Mouse (Mus musculus) adrenal gland, adult 18-20 months (tissue): Measurements from ENCODE around the gene Naa38. TPM values are rescaled to one million over a fixed set of nuclear protein-coding genes. Genes with fewer than 3 reads are reported as not detected.

Source experiments
- DNase-seq, 2 experiments: peaks; one replicate each; pipeline ENCODE4 v3.0.0; 2021 to 2022; ENCODE audit warnings: low spot score in 2 of 2
- long read RNA-seq, 2 experiments: library from polyadenylated mRNA; stranded (forward); transcript quantifications; one replicate each; pipeline ENCODE4 v2.0.0; 2021
- total RNA-seq, 2 experiments: library from RNA; stranded (reverse); gene quantifications; 1 replicate in 1 of 2; 2 replicates in 1 of 2; pipeline ENCODE4 v1.2.3; 2021

The Naa38 gene
- total RNA-seq: 100 to 1,000 TPM; 139 to 162 TPM
- long read RNA-seq, experiment 1, transcript Naa38-204 (3 exons, 671 nt): major isoform, 15 of 19 reads
- long read RNA-seq, experiment 1, partial matches to known transcripts: 0 of 19 reads
- long read RNA-seq, experiment 1, other reads (novel, unspliced or antisense): 0 of 19 reads
- long read RNA-seq, experiment 2, transcript Naa38-204 (3 exons, 671 nt): major isoform, 48 of 78 reads
- long read RNA-seq, experiment 2, transcript Naa38-202 (2 exons, 404 nt): minor isoform, 28 of 78 reads
- long read RNA-seq, experiment 2, partial matches to known transcripts: 0 of 78 reads
- long read RNA-seq, experiment 2, other reads (novel, unspliced or antisense): 2 of 78 reads

DNA sequence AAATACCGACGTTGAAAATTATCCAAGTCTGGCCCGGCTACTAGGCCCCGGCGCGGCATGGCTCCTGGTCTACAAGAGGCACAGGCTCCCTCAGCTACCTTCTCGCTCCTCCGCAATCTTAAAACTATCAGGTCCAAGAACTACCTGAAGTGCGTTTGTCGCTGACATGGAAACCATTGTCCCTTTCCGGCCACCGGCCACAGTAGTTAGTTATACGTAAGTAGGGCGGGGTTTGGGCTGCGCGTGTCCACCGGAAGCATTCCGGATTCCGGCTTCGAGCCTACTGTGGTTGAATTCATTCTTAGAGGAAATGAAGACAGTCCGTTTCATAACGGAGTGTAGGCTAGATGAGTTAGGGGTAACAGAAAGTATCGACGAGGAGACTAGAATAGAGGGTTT is at the start of gene Naa38, which contains the start of gene Cyb5d1:
Gene Naa38, plus strand, starts transcription at position 253 of the 399 bp plus-strand sequence.
Gene Cyb5d1, minus strand, starts transcription at position 397 of the 399 bp plus-strand sequence.
- DNase-seq: peak; percentile 85 to 87

DNA sequence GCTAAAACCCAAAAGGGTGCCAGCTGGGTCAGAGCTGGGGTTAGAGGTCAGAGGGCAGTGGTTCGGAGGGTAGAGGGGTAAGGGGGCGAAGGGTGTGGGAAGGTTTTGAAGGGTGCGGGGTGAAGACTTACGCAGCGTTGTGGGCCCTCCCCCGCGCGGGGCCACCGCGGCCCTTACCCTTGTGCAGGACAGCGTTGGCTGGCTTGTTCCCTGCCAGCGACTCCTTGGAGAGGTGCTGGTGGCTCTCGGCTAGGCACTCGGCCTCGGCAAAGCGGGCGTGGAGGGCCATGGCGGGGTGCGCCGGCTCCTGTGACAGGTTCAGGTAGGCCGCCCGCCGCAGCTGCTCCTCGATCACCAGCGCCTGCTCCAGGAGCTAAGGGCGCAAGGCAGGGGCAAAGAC is 48.8 kb upstream of the Naa38 start:
- DNase-seq: no peak

DNA sequence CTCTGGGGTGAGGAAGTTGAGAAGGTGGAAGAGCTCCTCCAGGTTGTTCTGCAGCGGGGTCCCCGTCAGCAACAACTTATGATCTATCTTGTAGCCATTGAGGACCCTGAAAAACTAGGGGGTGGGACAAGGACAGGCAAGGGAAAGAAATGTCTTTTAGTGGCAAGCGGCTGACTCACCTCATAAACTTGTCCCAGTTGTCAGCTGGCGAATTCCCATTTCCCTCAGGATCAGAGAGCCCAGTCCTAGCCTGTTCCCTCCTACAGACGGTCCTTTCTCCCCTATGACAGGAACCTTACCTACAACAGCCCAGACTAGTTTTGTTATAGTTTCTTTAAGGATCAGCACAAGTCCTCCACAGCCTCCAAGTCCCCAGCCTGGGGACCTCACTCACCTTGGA is 38.7 kb upstream of the Naa38 start:
- no peak for DNase-seq

DNA sequence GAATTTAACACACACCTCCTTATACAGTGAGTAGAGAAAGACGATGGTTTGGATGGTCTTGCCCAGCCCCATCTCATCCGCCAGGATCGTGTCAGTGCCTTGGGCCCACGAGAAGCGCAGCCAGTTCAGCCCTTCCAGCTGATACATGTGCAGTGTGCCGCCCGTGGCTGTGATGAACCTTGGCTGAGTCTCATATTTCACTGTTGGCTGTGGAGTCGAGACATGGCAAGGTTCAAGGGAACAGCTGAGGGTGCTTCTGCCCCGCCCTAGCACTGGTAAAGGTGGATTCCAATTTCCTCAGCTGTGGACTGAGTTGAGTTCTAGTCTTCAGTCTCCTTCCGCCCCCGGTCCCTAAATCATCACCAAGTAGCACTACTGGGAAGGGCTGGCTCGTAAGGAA is 37.6 kb upstream of the Naa38 start:
- no peak for DNase-seq

DNA sequence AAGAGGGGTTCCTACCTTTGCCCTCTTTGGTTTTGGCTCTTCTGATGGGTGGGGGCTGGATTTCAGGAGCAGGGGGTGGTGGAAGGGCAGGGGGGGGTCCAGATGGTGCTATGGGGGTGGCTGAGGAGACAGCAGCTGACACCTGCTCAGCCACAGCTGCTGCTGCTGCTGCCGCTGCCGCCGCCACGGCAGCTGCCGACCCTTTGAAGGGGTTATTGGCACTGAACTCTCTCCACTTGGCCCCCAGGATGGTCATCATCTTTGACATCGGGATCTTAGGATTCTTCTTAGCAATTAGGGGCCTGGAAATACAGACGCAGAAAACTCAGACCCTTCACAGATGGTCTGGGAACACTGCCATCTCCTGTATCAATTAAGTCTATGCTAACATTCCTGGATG is 33.3 kb upstream of the Naa38 start:
- DNase-seq: no peak

DNA sequence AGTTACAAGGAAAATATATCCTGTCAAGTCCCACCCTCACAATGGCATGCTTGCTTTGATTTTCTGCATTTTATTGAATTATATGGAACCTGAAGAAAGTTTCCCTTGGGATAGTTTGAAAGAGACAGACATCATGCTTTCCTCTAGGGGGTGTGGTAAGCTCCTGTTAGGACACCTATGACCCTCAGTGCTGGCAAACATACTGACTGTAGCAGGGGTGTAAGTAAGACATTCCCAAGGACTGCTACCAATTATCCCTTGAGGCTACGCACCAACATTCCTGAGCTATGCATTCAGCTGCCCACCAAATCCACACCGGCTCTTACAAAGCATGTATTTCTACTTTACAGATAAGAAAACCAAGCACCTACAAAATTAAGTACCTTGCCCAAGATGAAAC is 32.8 kb upstream of the Naa38 start:
- DNase-seq: no peak

DNA sequence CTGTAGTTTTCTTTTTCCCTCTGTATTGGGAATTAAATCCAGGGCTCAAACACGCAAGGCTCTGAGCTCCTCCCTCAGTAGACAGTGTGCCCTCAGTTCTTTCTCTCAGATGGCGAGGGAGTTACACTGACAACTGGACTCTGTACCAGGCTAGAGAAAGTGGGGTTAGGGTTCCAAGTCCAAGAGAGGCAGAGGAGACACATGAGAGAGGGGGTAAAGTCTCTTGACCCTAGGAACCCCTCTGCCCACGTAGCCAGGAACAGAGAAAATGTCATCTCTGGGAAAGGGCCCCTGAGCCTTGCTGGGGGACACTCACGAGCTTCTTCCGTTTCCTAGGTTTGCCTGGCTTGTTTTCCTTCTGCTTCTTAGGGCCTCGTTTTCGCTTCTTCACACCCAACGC is 30.9 kb upstream of the Naa38 start:
- DNase-seq: no peak

DNA sequence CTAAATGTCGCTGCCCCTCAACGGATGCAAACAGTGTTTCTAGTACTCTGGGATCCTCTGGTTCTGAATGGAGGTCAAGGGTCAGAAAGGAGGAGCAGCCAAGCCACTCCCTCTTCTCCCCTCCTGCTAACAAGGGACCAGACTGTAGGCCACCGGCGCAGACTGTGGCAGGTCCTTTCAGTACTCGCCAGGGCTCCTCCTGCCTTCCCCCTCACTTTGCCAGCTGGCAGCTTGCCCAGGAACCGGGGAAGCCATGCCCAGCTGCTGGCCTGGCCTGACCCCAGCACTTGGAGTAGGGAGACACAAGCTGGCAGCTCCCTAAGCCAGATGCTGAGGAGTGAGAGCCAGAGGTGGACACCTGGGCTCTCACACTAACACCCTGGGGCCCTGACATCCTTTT is 30.4 kb upstream of the Naa38 start:
- DNase-seq: peak; percentile 91 to 94

DNA sequence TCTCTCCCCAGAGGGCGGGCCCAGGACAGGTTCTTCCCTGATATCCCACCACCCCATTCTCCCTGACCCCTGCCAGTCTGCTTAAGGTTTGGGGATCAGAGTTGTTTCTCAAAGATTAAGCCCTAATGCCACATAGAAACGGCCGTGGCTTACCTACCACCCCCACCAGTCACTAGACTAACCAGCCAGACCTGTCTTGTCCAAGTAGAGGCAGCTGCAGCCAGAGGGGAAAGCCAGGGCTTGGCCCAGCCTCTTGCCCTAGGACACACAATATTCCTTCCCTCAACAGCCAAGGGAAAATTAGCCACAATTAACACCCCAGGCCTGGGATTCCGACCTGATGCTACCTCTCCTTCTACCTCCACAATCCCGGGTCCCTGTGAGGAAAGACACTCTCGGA is 29.6 kb upstream of the Naa38 start:
- DNase-seq: no peak

DNA sequence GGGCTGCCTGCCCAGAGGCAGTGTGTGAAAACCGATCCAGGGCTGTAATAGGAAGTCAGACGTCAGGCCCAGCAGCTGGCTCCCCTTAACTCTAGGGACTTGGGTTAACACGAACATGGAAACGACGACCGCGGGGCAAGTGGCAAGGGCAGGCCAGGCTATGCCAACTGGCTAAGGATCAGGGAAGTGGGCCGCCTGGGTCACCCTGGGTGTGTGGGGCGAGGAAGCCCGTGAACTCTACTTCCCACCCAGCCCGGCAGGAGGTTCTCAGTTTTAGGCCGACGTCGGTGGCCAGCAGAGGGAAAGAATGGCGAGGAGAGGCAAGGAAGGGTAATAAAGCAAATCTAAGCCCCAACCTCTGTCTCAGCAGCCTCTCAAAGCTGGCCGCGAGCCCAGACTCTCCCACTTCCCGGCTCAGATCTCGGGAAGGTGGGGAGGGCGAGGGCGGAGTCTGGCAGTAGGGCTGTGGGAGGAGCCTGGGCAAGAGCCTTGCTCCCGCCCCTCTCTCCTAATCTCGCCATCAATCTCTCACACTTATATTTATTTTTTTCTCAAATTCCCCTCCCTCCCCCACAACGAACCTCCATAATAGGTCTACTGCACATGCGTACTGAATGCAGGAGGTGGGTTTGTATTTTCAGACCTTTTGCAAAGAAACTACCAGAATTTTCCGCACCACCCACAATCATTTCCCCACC is 29.0 kb upstream of the Naa38 start:
- DNase-seq: peak; percentile 92

DNA sequence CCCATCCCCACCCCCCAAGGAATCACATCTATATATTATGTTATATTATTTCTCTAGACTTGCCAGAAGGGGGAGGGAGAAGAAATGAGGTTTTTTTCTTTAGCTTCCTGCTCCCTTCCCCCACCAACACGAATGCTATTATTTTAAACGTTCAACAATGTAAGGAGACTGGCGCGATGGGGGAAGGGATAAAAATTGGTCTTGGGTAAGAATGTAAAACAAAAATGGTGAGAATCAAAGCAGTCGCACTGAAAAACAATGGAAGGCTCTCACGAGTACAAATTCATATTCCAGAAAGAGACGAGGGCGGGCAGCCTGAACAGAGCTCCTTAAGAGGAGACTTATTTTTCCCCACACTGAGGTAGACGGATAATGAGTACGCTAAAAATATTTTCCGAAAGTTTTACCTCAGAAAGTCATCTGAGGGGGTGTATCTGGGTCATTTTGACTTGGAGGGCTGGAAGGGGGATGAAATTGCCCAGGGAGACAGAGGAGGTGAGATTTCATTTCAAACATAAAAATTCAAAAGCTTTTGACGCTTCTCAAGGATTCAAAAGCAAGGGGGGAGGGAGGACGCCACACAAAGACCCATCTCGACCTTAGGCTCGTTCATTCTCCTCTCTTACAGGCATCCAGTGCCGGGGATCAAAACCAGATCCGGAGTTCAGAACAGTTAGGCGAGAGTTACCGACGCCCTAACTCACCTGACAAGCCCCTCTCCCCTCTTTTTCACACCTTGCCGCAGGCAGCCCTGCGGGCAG is 28.3 kb upstream of the Naa38 start:
- DNase-seq: peak; percentile 29 to 35

DNA sequence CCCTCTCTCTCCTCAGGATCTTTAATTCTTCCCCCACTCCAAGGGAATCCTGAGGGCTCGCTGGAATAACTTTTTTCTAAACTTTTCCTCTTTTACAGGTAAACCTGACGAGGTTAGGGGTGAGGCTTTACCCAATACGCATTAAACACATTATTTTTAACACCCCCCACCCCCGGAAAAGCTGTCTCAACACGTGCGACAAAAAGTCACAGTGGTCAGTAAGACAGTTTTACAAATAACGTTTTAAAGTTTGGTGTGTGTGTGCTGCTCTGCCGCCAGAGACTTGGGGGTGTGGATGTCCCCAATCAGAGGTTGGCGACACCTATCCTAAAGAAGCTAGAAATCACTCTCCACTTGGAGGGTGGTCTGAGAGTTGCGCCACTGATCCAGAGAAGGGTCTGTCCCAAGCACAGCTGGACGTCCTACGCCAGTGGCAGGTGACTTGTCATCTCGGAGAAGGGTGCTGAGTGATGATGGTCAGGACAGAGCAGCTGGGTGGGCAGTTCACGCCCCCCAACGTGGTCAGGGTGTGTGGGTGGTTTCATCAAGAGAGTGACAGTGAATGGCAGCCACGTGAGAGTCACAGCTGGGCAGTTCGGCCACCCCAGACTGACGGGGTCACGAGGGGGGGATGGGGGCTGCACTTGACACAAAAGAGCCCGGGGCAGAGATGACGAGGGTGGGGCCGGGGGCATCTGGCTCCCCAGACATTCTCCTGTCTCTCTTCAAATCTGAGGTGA is 27.5 kb upstream of the Naa38 start:
- peak; percentile 27 to 51 for DNase-seq

DNA sequence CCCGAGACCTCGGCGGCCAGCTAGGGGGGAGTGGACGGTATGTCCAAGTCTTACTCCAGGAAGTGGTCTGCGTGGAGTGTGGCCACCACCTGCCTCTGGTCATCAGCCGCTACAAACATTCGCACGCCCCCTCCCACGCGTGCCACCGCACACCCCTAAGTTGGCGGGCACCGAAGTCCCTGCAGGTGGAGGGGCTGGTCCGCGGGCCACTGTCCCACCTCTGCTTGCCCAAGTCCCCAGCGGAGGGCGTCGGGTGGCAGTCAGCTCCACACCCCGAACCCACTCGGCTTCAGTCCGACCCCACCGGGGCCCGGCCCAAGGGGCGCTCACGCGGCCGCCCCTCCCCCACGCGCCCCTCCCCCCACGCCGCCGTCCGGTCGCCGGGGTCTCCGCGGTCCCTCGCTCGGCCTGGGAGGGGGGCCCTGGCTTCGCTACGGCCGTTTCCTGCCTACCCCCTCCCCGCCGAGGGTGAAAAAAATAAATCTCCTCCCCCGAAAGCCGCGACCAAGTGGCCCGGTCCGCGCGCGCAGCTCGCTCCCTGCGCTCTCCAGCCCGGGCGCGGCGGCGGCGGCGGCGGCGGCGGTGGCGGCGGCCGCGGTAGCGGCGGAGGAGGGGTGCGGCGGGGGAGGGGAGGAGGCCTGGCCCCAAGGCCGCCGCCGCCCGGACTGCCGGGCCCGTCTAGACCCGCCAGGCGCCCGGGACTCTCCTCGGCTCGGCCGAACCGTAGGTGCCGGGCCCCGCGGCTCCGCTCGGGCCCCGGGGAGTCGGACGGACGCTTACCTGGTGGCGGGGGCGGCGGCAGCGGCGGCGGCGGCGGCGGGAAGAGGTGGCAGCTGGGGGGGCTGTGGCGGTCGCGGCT is 26.7 kb upstream of the Naa38 start:
- peak; percentile 56 to 62 for DNase-seq

DNA sequence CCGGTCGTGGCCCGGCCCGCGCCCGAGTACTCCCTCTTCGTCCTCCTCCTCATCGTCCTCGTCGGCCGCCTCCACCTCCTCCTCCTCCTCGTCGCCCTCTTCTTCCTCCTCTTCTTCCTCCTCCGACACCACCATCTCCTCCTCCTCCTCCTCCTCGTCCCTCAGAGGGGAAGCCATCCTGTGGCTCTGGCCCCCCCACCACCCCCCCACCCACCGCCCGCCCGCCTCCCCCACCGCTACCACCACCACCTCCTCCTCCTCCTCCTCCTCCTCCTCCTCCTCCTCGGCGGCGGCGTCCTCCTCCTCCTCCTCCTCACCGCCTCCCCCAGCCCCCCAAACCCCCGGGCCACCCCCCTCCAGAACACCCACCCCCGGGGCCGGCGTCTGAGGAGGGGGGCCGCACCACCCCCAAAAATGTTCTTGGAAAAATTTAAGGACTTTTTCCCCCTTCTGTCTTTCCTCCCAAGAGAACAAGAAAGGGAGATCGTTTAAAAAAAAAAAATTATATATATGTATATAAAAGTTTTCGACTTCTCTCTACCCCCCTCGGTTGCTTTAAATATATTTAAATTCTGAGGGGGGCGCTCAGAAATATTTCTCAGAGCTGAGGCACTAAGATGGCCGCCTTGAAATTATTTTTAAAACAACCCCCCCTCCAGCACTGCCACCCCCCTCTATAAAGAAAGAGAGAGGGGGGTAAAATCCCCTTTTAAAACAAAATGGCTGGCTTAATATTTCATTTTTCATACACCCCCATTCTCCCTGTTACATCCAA is 25.9 kb upstream of the Naa38 start, which contains the start of gene Chd3:
Gene Chd3, minus strand, starts transcription at position 192 of the 775 bp plus-strand sequence.
- no peak for DNase-seq

DNA sequence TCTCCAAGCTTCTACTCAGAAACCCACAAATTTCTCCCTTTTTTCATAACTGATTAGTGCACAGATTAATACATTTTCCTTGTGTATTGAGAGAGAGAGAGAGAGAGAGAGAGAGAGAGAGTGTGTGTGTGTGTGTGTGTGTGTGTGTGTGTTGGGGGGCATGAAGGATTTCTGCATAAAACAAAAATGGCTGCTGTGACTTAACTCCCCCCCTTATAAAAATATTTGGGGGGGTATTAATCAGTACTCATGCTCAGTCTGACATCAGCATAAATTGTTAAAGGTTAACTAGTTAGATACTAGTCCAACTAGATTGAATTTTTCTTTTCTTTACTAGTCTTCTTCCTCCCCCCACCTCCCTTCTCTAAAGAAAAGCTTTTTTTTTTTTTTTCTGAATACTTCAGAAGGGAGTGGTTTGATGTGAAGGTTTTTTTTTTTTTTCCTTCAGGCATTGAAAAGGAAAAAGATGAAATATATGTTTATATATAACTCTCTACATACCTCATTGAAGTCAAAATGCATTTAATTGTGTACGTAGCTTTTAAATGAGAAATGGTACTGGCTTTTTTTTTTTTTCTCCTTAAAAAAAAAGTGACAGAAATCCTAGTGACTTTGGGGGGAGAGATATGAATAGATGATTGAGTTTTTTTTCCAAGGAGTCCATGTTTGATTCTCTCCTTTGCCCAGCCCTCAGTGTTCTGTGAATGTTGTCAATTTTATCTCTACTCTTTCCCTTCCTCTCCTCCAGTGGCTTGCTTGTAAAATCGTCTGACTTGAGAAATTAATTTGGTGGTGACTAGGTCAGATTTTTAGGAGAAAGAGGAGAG is 25.1 kb upstream of the Naa38 start:
- DNase-seq: no peak

DNA sequence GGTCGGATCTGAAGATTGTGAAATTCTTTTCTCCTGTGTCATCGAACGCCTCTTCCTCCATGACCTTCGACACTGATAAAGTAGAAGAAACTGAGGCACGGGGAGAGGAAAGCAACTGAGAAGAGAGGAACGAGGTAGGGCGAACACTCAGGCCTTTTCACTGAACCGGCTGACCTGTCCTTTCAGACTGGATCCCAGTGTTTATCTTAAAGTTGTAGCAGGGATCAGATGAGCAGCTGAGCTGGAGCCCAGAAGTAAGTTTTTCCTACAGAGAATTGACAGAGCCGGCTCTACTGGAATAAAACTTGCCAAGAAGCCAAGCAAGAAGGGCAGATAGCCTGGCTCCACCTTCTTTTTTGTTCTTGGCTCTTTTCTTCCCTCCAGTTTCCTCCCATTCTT is 24.5 kb upstream of the Naa38 start:
- no peak for DNase-seq

DNA sequence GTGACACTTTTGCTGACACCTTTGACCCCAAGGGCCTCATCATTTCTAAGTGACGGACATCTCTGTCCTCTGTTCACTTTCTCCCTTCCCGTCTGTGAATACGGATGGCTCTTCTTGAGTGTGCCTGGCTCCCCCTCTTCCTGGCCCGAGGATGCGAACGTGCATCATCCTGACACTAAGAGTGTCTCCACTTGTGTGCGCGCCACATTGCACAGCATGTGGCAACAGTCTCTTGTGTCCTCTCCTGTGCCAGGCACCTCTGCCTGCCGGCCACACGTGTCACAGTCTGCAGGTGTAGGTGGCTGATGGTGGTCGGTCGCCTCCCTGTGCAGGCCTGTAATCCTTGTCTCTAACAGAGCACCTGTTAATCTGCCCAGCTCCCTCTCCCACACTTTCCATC is 23.7 kb upstream of the Naa38 start:
- DNase-seq: no peak

DNA sequence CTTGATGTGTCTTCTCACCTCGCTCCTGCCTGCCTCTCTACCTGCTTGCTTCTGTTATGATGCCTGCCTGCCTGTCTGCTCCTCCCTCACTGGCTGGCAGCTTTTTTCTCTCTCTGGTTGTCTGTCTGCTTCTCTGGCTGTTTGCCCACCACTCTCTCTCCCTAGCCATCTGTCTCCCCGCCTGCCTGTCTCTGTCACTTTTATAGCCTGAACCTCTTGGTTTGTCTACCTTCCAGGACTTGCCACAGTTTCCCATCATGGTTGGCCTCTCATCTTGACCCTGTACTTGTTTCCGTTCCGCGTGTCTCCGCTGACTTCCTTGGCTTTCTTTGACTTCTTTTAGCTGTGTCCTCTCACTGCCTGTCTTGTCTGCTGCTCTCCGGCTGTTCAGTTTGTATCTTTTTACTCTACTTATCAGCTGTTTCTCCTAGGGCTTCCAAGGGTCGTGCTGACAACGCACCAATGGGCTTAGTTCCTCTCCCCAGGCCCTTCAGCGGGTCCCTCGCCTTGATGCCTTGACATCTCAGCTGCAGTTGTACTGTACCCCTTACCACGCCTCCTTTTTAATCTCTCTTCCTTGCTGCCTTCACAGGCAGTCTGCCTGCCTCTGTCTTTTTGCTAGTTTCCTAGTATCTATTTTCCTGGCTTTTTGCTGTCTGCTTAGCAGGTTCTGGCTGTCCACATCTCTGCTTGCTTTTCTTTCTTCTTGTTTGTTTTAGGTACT is 23.1 kb upstream of the Naa38 start:
- no peak for DNase-seq
